In genomic region chr4:126277906-126278564, GRCm38 (mm10) we compare ENCODE assay signal across 8 mouse cellular contexts. TPM values are rescaled to one million over a fixed set of nuclear protein-coding genes. Genes with fewer than 3 reads are reported as not detected.
DNase-seq lines count a peak whose midpoint lies in the region; ATAC-seq and TF ChIP-seq lines count a peak whose summit lies in the region.

No protein-coding gene starts in this region.

- peak overlapping the region; percentile 28; the same call in 1 of the 2 replicates for H3K9ac ChIP-seq in embryonic facial prominence, embryonic 14.5 days (ENCODE audit: low read depth, low read length)
- H3K9ac ChIP-seq in hindbrain, embryonic 13.5 days, result no peak overlapping the region
- H3K9ac ChIP-seq in liver, adult 2 months (ENCODE audit: low read depth, low read length), result no peak overlapping the region

- DNase-seq in left cerebral cortex, postnatal 4 days, result peak; percentile 57
- no peak for DNase-seq in left cerebral cortex, adult 8-10 months (ENCODE audit: low spot score in 2 of 2)
- DNase-seq in embryonic facial prominence, embryonic 14.5 days (ENCODE audit: low spot score), result peak; percentile 68
- DNase-seq in liver, adult 2 months (ENCODE audit: extremely low read depth, low read depth, low spot score), result no peak
- no peak for DNase-seq in left cerebral cortex, adult 11 months (ENCODE audit: low spot score)

- H3K27ac ChIP-seq in embryonic facial prominence, embryonic 14.5 days (replicated peaks; ENCODE audit: low read depth, low read length), result peak overlapping the region; percentile 85
- H3K27ac ChIP-seq in hindbrain, embryonic 13.5 days, result no peak overlapping the region
- H3K27ac ChIP-seq in liver, adult 2 months (replicated peaks; ENCODE audit: insufficient read depth, low read depth, low read length), result no peak overlapping the region

- 4% methylated on average over 13 of the region's 13 CpGs for WGBS in embryonic facial prominence, embryonic 14.5 days
- WGBS in hindbrain, embryonic 13.5 days, result 7% methylated on average over 13 of the region's 13 CpGs
- 15% methylated on average over 13 of the region's 13 CpGs for WGBS in liver, adult 2 months

- 0 out of 2 replicates have a peak overlapping the region, but pooled peaks have one; percentile 2 for H3K4me3 ChIP-seq in embryonic facial prominence, embryonic 14.5 days (ENCODE audit: low read depth, low read length)
- no peak overlapping the region for H3K4me3 ChIP-seq in hindbrain, embryonic 13.5 days
- no peak overlapping the region for H3K4me3 ChIP-seq in liver, adult 2 months (ENCODE audit: insufficient read depth, low read depth, low read length)

- intact Hi-C loops in left cerebral cortex, postnatal 4 days (cut with DNase I), result loop anchor here (5.0 kb wide), 1 partner anchor 51 kb away; no protein-coding TSS in a partner anchor

- peak; percentile 84 for TF ChIP-seq CTCF in liver, adult 2 months (IDR thresholded peaks at IDR 0.05; ENCODE audit: low read depth, low read length)

- H3K36me3 ChIP-seq in embryonic facial prominence, embryonic 14.5 days (ENCODE audit: control insufficient read depth, insufficient read depth, low read length), result peaks cover 19% of the 10 kb centered on the region
- H3K36me3 ChIP-seq in hindbrain, embryonic 13.5 days, result peaks cover 30% of the 10 kb centered on the region
- peaks cover 5% of the 10 kb centered on the region; the same call in 1 of the 2 replicates for H3K36me3 ChIP-seq in liver, adult 2 months (ENCODE audit: control insufficient read depth, insufficient read depth, low read length)

- peaks cover 29% of the 10 kb centered on the region for H3K4me1 ChIP-seq in embryonic facial prominence, embryonic 14.5 days (ENCODE audit: control insufficient read depth, insufficient read depth, low read length)
- H3K4me1 ChIP-seq in hindbrain, embryonic 13.5 days (replicated peaks), result peaks cover 12% of the 10 kb centered on the region; the same call in 1 of the 2 replicates
- no peaks in the 10 kb centered on the region for H3K4me1 ChIP-seq in liver, adult 2 months (ENCODE audit: control insufficient read depth, insufficient read depth, low read length)

- peak; percentile 75 for ATAC-seq in activated CD4-positive, CD25-positive, alpha-beta regulatory T cell, adult 4 months
- peak; percentile 64 for ATAC-seq in embryonic facial prominence, embryonic 14.5 days (ENCODE audit: low read depth)
- peak; percentile 61; the same call in 1 of the 2 replicates for ATAC-seq in hindbrain, embryonic 13.5 days (ENCODE audit: low FRiP score)
- 0 out of 2 replicates have a peak, but pooled peaks have one; percentile 29 for ATAC-seq in monocyte, adult 5-6 weeks (replicated peaks; ENCODE audit: insufficient number of reproducible peaks, low FRiP score, low TSS enrichment, poor library complexity, severe bottlenecking)

- H3K4me2 ChIP-seq in embryonic facial prominence, embryonic 14.5 days (ENCODE audit: low read depth, low read length), result peak overlapping the region; percentile 43
- 0 out of 2 replicates have a peak overlapping the region, but pooled peaks have one; percentile 9 for H3K4me2 ChIP-seq in hindbrain, embryonic 13.5 days

- H3K79me2 ChIP-seq in liver, adult 2 months (ENCODE audit: control insufficient read depth, insufficient read depth, low read length), result no peaks in the 10 kb centered on the region

- H3K27me3 ChIP-seq in embryonic facial prominence, embryonic 14.5 days (replicated peaks; ENCODE audit: control insufficient read depth, insufficient read depth, low read length), result no peaks in the 10 kb centered on the region
- 0 out of 2 replicates have a peak, but pooled peaks cover under 1% of the 10 kb centered on the region for H3K27me3 ChIP-seq in hindbrain, embryonic 13.5 days
- H3K27me3 ChIP-seq in liver, adult 2 months (ENCODE audit: control insufficient read depth, insufficient read depth, low read length), result no peaks in the 10 kb centered on the region

- no peaks in the 10 kb centered on the region for H3K9me3 ChIP-seq in embryonic facial prominence, embryonic 14.5 days (ENCODE audit: control insufficient read depth, low read length)
- no peaks in the 10 kb centered on the region for H3K9me3 ChIP-seq in hindbrain, embryonic 13.5 days

- TF ChIP-seq POLR2A in liver, adult 2 months (IDR thresholded peaks at IDR 0.05; ENCODE audit: extremely low read depth, insufficient read depth, low read length), result no peak

RNA-seq across cellular contexts. Expression of gene Col8a2, which starts 8.6 kb away (rescaled TPM):
- 1 to 10 TPM; 2.2 to 3.4 TPM for total RNA-seq in left cerebral cortex, postnatal 4 days (2021)
- total RNA-seq in left cerebral cortex, adult 8-10 months (2022), result 1 to 10 TPM; 1.9 to 4.0 (median 2.5) TPM
- not detected for polyA plus RNA-seq in activated CD4-positive, CD25-positive, alpha-beta regulatory T cell, adult 4 months (2017; shearing (Covaris generic))
- polyA plus RNA-seq in embryonic facial prominence, embryonic 14.5 days (2014; fragmentation: Nextera tagmentation; extraction: Ambion mirVana), result 78.9 and 83.0 TPM in 2 replicates
- 7.6 and 10.1 TPM in 2 replicates for polyA plus RNA-seq in hindbrain, embryonic 13.5 days (2015; fragmentation: Nextera tagmentation; extraction: Ambion mirVana)
- total RNA-seq in liver, adult 2 months (2014; rRNA removed), result 0.07 and 0.09 TPM in 2 replicates
- 0.10 and 0.17 TPM in 2 replicates for polyA plus RNA-seq in liver, adult 2 months (2012; rRNA removed)
- total RNA-seq in monocyte, adult 5-6 weeks (2017), result 1.5 to 3.7 TPM (median 1.8 TPM) in 3 replicates

RNA-seq across cellular contexts. Expression of gene Trappc3, which starts 15.9 kb away (rescaled TPM):
- 100 to 1,000 TPM; 102 to 105 TPM for total RNA-seq in left cerebral cortex, postnatal 4 days (2021)
- total RNA-seq in left cerebral cortex, adult 8-10 months (2022), result 10 to 100 TPM; 86.2 to 93.4 (median 89.3) TPM
- 10 to 100 TPM; 57.1 to 80.8 TPM for polyA plus RNA-seq in activated CD4-positive, CD25-positive, alpha-beta regulatory T cell, adult 4 months (2017; shearing (Covaris generic))
- polyA plus RNA-seq in embryonic facial prominence, embryonic 14.5 days (2014; fragmentation: Nextera tagmentation; extraction: Ambion mirVana), result 32.9 and 33.0 TPM in 2 replicates
- polyA plus RNA-seq in hindbrain, embryonic 13.5 days (2015; fragmentation: Nextera tagmentation; extraction: Ambion mirVana), result 160 and 168 TPM in 2 replicates
- 38.2 and 45.8 TPM in 2 replicates for total RNA-seq in liver, adult 2 months (2014; rRNA removed)
- 24.1 and 30.6 TPM in 2 replicates for polyA plus RNA-seq in liver, adult 2 months (2012; rRNA removed)
- 46.3 to 53.6 TPM (median 51.4 TPM) in 3 replicates for total RNA-seq in monocyte, adult 5-6 weeks (2017)

RNA-seq across cellular contexts. Expression of gene Map7d1, which starts 21.9 kb away (rescaled TPM):
- total RNA-seq in left cerebral cortex, postnatal 4 days (2021), result 100 to 1,000 TPM; 211 to 214 TPM
- total RNA-seq in left cerebral cortex, adult 8-10 months (2022), result 100 to 1,000 TPM; 224 to 273 (median 253) TPM
- 1 to 10 TPM; 6.7 to 7.4 TPM for polyA plus RNA-seq in activated CD4-positive, CD25-positive, alpha-beta regulatory T cell, adult 4 months (2017; shearing (Covaris generic))
- polyA plus RNA-seq in embryonic facial prominence, embryonic 14.5 days (2014; fragmentation: Nextera tagmentation; extraction: Ambion mirVana), result 62.4 and 64.2 TPM in 2 replicates
- polyA plus RNA-seq in hindbrain, embryonic 13.5 days (2015; fragmentation: Nextera tagmentation; extraction: Ambion mirVana), result 79.5 and 81.8 TPM in 2 replicates
- total RNA-seq in liver, adult 2 months (2014; rRNA removed), result 7.5 and 8.2 TPM in 2 replicates
- polyA plus RNA-seq in liver, adult 2 months (2012; rRNA removed), result 18.5 and 19.1 TPM in 2 replicates
- total RNA-seq in monocyte, adult 5-6 weeks (2017), result 103 to 151 TPM (median 107 TPM) in 3 replicates

RNA-seq across cellular contexts. Expression of gene Adprhl2, which starts 43.5 kb away (rescaled TPM):
- 10 to 100 TPM; 37.8 to 39.5 TPM for total RNA-seq in left cerebral cortex, postnatal 4 days (2021)
- 10 to 100 TPM; 26.9 to 32.0 (median 31.2) TPM for total RNA-seq in left cerebral cortex, adult 8-10 months (2022)
- polyA plus RNA-seq in activated CD4-positive, CD25-positive, alpha-beta regulatory T cell, adult 4 months (2017; shearing (Covaris generic)), result 10 to 100 TPM; 12.4 to 26.1 TPM
- 49.7 and 60.1 TPM in 2 replicates for polyA plus RNA-seq in embryonic facial prominence, embryonic 14.5 days (2014; fragmentation: Nextera tagmentation; extraction: Ambion mirVana)
- polyA plus RNA-seq in hindbrain, embryonic 13.5 days (2015; fragmentation: Nextera tagmentation; extraction: Ambion mirVana), result 78.2 and 81.6 TPM in 2 replicates
- total RNA-seq in liver, adult 2 months (2014; rRNA removed), result 12.1 and 13.2 TPM in 2 replicates
- 24.4 and 27.6 TPM in 2 replicates for polyA plus RNA-seq in liver, adult 2 months (2012; rRNA removed)
- 15.0 to 25.8 TPM (median 21.0 TPM) in 3 replicates for total RNA-seq in monocyte, adult 5-6 weeks (2017)

RNA-seq across cellular contexts. Expression of gene Tekt2, which starts 47.5 kb away (rescaled TPM):
- 1 to 10 TPM; 3.5 to 5.1 TPM for total RNA-seq in left cerebral cortex, postnatal 4 days (2021)
- total RNA-seq in left cerebral cortex, adult 8-10 months (2022), result 1 to 10 TPM in 2 of 4 experiments, under 1 TPM in 2; 0.86 to 1.6 (median 1.3) TPM
- polyA plus RNA-seq in activated CD4-positive, CD25-positive, alpha-beta regulatory T cell, adult 4 months (2017; shearing (Covaris generic)), result under 1 TPM in 1 of 2 experiments, not detected in 1; 0.33 TPM
- 13.9 and 15.4 TPM in 2 replicates for polyA plus RNA-seq in embryonic facial prominence, embryonic 14.5 days (2014; fragmentation: Nextera tagmentation; extraction: Ambion mirVana)
- 7.0 and 8.5 TPM in 2 replicates for polyA plus RNA-seq in hindbrain, embryonic 13.5 days (2015; fragmentation: Nextera tagmentation; extraction: Ambion mirVana)
- total RNA-seq in liver, adult 2 months (2014; rRNA removed), result 0.20 and 0.37 TPM in 2 replicates
- polyA plus RNA-seq in liver, adult 2 months (2012; rRNA removed), result 0.20 and 0.43 TPM in 2 replicates
- total RNA-seq in monocyte, adult 5-6 weeks (2017), result not detected in 3 replicates

Comparison
In these comparisons a context has a peak if more than half of its experiments do, and no peak if none do; other contexts are left out.
1. DNase-seq: peak in left cerebral cortex, postnatal 4 days (single experiment) and embryonic facial prominence, embryonic 14.5 days (single experiment); none in left cerebral cortex, adult 8-10 months (0 of 2), liver, adult 2 months (single experiment) and left cerebral cortex, adult 11 months (single experiment).
2. RNA of gene Map7d1, which starts 21.9 kb away (total RNA-seq): 224 to 273 TPM in left cerebral cortex, adult 8-10 months, 211 to 214 TPM in left cerebral cortex, postnatal 4 days and 103 to 151 TPM in monocyte, adult 5-6 weeks; 7.5 to 8.2 TPM in liver, adult 2 months; every median in the first group is over 10 times any median in the second.
3. Peak in every context shown above with its lines, with median percentiles within 50 percentile points of each other: ATAC-seq.